Mouse (Mus musculus): ENCODE data around the gene Nrxn3. TPM values are rescaled to one million over a fixed set of nuclear protein-coding genes. Genes with fewer than 3 reads are reported as not detected.

Nrxn3 gene
- total RNA-seq, 4 experiments from 2014 or later: 0.03 to 0.30 (median 0.28) TPM; not detected in 1

DNA sequence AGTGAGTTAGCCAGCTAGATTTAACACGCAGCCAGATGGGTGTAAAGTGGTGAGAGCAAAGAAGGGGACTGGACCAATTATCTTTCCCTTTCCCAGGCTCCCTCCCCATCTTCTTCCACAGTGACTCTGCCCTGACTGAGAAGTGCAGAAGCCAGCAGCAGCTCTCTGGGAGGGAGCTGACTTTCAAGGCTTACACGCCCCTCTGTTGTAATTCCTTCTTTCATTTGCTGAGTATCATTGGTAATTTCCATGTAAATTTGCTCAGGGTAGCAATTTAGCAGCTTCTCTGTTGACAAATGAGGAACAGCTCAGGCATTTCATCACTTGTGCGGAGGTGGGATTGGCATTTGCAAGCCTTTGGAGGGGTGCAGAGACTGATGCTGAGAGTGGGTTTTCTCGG, 976.8 kb downstream of the Nrxn3 start:
- DNase-seq (ENCODE audit: low spot score): no peak

DNA sequence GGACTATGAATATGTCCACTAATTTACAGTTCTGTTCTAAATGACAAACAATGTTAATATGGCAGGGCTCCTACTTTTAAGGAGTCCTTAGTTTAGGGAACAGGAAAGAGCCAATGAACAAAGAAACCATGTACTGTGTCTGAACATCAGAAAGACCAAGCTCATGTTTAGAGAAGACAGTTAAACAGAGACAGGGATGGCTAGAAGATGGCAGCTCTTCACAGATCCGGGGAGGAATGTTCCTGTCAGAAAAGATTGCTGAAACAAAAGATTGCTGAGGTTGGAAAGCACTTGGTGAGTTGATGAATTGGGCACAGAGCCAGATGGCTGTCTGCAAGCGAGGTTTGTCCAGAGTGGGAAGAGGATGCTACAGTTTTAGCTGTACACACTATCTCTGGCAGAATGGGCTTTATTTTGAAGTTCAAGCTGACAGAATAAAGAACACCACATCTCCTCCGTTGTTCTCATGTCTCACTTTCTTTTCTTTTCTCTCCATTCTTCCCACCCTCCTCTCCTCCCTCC, 978.3 kb downstream of the Nrxn3 start:
- no peak for DNase-seq (ENCODE audit: low spot score)

DNA sequence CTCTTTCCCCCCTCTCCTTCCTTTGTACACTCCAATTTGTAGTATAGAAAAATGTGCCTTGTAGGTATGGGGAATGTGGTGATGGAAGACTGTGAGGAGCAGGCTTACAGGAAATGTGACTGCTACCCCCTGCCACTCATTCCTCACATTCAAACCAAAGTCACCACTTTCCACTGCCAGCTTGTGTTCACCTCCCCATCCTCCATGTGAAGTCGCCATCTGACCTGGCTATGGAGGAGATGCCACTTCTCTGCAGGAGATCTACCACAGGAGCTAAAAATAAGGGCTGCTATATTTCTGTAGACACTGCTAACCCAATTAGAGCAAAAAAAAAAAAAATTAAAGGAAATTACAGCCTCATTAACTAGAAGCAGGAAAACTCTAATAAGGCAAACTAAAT, 980.3 kb downstream of the Nrxn3 start:
- no peak for DNase-seq (ENCODE audit: low spot score)

DNA sequence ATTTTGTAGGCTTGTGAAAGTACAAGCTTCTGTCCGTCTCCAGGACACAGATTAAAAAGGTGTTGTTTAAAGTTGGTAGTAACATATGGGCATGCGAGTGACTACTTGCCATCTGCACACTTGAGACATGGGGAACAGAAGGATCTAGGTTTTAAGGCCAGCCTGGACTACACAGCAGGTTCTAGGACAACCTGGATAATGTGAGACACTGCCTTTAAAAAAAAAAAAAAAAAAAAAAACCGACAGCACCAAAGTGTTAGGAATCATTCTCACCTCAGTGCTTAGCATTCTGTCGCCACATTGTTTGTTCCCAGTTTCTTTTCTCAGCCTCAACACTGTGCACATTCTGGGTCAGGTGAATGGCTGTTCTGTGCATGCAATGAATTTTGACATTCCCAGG, 985.2 kb downstream of the Nrxn3 start:
- DNase-seq (ENCODE audit: low spot score): no peak

DNA sequence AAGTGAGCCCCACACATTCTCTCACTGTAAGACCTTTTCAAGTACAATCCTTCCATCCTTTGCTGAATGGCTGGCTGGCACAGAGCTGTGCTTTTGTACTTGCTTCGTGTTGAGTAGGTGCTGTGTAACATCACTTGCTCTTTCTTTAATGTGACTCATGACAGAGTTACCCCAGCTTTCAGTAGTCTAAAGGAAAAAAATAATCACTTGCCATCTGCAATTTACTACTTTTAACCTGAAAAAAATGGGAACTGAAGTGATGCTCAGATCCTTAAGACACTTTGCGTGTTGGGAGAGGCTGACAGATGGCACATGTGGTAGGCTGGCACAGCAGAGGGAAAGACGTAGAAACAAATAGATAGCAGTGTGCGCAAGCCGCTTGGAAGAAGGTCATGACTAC, 987.8 kb downstream of the Nrxn3 start:
- DNase-seq (ENCODE audit: low spot score): no peak

- no peak for DNase-seq (ENCODE audit: low spot score)
Observed at GRCm38 (mm10) chr12:89711791-89712190, 989.1 kb downstream of the Nrxn3 start.

DNA sequence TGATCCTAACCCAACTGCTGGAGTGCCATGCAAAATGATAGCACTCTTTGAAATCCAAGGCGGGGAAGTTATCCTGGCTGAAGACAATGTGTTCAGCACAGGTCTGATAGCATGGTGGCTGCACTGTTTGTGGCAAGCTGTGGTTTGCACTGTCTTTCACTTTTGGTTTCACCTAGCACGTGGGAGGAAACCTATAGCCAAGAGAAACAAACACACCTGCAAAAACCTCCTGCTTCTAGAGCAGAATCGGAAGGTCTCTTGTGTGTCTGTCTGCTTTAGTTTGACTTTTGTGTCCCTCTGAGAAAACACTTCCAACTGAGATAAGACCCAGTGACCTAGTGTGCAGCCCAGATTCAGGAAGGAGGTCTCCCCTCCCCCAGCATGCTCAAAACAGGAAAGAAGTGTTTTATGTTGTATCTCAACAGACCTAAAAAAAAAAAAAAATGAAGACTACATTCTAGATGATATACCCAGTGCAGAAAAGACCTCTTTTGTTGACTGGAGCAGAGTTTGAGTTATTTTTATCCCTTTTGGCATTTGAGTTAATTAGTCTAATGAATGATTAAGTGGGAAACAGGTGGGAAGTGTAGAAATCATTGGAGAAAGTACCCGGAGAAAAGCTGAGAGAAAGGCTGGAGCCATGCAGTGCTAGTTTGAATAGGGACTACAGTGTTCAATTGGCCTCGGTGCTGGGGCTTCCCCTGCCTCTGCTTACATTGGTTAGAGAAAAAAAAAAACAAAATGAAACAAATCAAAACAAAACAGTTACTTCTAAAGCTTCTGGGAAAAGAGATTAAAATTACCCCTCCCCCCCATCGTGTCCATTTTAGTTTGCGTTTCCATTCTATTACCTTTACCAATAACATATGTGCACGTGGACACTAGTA, 996.8 kb downstream of the Nrxn3 start:
- DNase-seq (ENCODE audit: low spot score): no peak

DNA sequence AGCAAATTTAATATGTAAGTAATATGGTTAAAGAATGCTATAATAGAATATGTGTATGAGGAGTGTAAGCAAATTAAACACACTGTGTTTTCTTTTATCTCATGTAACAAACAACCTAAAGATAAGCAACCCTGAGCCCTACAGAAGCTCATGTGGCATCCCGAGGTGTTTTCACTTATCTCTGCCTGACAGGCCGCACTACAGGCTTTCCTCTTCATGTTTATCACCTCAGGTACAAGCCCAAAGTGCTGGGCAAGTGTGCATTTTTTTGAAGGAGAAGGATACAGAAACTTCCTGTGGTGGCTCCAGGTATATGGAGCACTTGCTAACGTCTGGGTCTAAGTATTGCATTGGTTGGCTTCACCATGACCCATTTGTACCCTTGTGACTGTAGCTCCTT, 998.3 kb downstream of the Nrxn3 start:
- no peak for DNase-seq (ENCODE audit: low spot score)

- DNase-seq (ENCODE audit: low spot score): no peak
Observed at GRCm38 (mm10) chr12:89722462-89722861, 999.8 kb downstream of the Nrxn3 start.

GRCm38 (mm10) chr12:89724048-89724447, 1001.4 kb downstream of the Nrxn3 start:
- DNase-seq (ENCODE audit: low spot score): no peak

GRCm38 (mm10) chr12:89742326-89742725, 1019.6 kb downstream of the Nrxn3 start:
- DNase-seq (ENCODE audit: low spot score): no peak

DNA sequence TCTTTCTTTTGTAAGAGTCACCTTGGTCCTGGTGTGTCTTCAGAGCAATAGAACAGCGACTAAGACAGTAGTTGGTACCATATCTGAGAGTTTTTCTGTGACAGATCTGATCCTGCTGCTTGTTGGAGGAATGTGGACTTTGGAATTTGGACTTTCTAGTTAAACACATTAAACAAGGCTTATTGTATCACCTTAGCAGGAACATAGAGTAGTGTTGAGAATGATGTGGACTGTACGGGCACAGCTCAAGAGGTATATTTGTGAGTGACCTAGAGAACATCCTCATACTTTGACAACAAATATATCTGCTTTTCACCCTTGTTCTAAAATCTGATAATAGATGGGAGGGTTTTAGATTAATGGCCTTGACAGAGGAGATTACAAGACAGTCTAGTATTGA, 1020.1 kb downstream of the Nrxn3 start:
- DNase-seq (ENCODE audit: low spot score): no peak

- DNase-seq (ENCODE audit: low spot score): no peak
Observed at GRCm38 (mm10) chr12:89764191-89765082, 1041.8 kb downstream of the Nrxn3 start.

- no peak for DNase-seq (ENCODE audit: low spot score)
Observed at GRCm38 (mm10) chr12:89765179-89765578, 1042.5 kb downstream of the Nrxn3 start.

DNA sequence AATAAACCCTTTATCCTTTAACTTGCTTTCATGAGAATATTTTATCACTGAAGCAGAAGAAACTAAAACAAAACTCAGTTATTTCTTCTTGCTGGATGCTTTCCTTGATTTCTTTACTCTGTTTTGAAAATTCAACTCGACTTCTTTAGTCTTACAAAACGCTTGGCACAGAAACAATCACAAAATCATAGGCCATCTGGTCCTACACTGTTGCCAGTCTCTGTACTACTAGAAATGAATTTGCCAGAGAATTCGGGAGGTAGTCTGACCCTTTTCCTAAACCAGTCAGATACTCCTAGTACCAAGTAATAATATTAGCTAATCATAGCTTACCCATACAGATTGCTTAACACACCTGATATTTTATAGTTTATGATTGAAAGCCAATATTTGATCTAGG, 1066.1 kb downstream of the Nrxn3 start:
- no peak for DNase-seq (ENCODE audit: low spot score)

- no peak for DNase-seq (ENCODE audit: low spot score)
Observed at GRCm38 (mm10) chr12:89789981-89790380, 1067.3 kb downstream of the Nrxn3 start.

- DNase-seq (ENCODE audit: low spot score): no peak
Observed at GRCm38 (mm10) chr12:89791829-89792228, 1069.2 kb downstream of the Nrxn3 start.

- DNase-seq (ENCODE audit: low spot score): no peak
Observed at GRCm38 (mm10) chr12:89794741-89795140, 1072.1 kb downstream of the Nrxn3 start.

GRCm38 (mm10) chr12:89808217-89808616, 1085.5 kb downstream of the Nrxn3 start:
- DNase-seq (ENCODE audit: low spot score): no peak

- no peak for DNase-seq (ENCODE audit: low spot score)
Observed at GRCm38 (mm10) chr12:89810146-89810545, 1087.5 kb downstream of the Nrxn3 start.

GRCm38 (mm10) chr12:89811815-89812549, 1089.3 kb downstream of the Nrxn3 start:
- DNase-seq (ENCODE audit: low spot score): peak; percentile 1
